Mouse (Mus musculus) megakaryocyte progenitor cell, adult 5-6 weeks (primary cell): ENCODE results near the gene Acads. TPM values are rescaled to one million over a fixed set of nuclear protein-coding genes. Genes with fewer than 3 reads are reported as not detected.
"Not testable (repeated sequence)": the region's sequence is repeated elsewhere in the genome, so short reads cannot be mapped to it uniquely, and the experiment has no call there.

Experiments
- ATAC-seq: replicated peaks from 2 replicates; pipeline ENCODE4 v1.8.0; 2016; ENCODE audit warnings: mild to moderate bottlenecking, moderate TSS enrichment, inconsistent platforms; ENCODE audit not compliant: poor library complexity
- total RNA-seq, 2 experiments: library from RNA; stranded (forward) in 1 of 2; stranded (reverse) in 1 of 2; fragments of 157-497, 149-512 nt in 1 of 2; fragments of 200-1000 nt in 1 of 2; gene quantifications; 2 replicates each; pipeline versions ENCODE4 v1.2.3 to v1.2.4; 2015 to 2017

The Acads gene
- total RNA-seq, 2 experiments from 2014 or later: 22.3 to 28.8 TPM

DNA sequence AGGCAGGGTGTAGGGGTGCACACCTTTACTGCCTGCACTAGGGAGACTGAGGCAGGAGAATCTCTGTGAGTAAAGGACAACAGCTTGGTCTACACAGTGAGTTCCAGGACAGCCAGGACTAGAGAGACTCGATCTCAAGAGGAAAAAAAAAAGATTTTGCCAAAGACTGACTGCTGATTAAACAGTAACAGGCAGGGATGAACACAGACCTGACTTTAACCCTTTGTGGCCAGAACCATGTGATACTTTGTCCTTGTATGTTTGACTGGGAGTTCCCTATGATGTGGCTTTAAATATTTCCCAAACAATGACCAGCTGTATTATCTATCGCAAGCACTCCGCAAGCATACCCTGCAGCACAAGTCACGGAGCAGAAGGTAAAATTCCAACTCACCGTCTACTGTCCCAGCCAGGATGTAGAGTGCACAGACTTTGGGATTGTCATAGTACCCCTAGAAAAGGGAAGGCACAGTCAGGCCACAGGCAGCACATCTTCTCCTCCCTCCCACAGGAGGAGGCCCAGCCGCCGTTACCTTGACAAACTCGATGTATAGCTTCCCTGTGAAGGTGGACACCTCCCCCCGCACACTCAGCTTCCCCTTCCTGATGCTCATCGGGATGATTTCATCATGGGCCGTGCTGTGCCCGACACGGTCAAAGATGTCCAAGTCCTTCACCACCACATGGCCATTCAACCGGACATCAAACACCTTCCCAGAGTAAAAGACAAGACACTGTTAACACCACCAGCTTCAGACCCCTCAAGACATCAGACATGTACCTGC is 30.7 kb upstream of the Acads start:
- ATAC-seq: peak; percentile 34; the same call in 1 of the 2 replicates

DNA sequence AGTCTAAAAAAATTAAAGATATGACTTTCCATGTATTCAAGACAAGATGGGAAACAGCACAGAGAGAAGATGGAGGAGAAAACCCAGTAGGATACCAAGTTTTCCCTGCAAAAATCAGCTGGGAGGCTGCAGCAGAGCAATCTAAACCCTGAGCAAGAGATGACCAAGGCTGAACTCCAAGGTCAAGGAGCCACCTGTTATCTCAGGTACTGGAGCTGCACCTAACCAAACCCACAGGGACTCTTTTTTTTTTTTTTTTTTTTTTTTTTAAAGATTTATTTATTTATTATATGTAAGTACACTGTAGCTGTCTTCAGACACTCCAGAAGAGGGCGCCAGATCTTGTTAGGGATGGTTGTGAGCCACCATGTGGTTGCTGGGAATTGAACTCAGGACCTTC is 29.7 kb upstream of the Acads start:
- ATAC-seq: not testable (repeated sequence)

DNA sequence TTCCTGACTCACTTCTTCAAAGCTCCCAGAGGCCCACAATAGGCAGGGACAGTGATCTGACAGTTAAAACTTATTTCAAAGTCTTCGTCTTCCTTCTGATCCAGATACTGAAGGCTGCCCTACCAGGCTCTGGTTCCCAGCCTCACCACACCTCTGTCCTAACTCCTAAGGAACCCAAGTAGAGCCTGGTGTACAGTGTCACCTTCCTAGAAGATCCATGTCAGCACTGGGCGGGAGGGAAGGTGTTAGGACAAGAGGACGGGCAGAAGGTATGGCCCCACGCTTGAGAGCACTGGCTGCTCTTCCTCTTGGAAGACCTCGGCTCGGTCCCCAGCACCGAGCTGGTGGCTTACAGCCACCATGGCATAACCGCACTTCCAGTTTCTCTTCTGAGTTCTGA is 29.2 kb upstream of the Acads start:
- no peak for ATAC-seq

DNA sequence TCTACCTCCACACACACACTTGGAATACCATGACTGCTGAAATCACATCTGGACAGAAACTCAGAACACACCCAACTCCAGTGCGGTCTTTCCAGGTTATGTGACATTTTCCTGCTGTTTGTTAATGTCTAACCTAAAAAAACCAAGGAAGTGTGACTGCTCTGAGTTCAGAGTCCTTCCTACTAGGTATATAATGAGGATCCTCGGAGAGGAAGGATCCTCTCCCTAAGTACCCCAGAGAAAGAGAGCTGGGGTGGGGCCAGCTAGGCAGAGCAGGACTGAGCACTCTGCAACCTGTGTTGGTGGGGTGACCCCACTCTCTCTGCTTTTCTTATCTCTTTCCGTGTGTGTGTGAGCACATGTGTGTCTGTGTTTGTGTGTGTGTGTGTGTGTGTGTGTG is 28.2 kb upstream of the Acads start:
- no peak for ATAC-seq

DNA sequence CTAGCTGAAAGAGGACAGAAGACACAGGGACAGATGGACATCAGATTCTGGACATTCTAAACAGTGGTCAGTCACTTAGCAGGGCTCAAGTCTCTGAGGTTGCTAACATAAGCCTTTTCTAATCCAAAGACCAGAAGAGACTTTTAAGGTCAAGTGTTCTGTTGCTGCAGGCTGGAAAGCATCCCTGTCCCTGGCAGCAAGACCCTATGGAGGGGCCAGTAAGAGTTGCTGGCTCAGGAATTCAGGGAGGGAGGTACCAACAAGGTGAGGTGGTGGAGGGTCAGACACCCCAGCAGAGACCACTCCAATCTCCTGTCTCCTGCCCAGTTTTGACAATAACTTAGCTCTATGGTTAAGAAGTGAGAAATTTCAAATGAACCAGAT is 27.6 kb upstream of the Acads start:
- ATAC-seq: no peak

DNA sequence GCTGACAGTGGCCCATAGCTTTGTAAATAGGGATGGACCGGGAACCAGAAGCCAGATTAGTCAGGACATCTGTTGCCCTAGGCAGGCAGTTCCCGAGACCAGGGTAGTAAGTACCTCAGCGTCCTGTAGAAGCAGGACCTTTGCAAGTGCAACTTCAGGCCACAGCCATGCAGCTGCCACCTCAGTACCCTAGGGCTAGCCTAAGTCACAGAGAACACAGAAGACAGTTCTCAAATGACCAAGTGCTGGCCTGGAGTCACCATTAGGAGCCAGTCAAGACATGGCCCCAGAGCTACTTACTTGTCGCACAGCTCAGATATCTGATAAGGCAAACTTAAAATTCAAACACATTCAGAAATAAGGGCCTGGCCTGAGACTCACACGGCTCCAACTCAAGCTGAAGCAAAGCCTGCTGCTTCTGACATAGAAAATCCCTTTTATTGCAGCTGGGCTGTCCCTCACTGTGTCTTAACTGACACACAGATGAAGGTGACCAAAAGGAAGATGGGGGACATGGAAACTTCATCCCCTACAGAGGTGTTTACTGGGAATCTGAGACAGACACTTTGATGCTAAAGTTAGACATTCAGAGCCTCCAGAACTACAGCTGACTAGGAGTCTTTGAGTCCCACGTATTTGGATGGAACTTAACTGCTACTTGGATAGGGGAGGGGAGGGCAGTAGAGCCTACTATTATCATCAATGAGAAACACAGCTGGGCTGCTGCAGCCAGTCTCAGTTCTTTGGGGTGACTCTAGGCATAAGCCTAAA is 27.0 kb upstream of the Acads start:
- no peak for ATAC-seq

DNA sequence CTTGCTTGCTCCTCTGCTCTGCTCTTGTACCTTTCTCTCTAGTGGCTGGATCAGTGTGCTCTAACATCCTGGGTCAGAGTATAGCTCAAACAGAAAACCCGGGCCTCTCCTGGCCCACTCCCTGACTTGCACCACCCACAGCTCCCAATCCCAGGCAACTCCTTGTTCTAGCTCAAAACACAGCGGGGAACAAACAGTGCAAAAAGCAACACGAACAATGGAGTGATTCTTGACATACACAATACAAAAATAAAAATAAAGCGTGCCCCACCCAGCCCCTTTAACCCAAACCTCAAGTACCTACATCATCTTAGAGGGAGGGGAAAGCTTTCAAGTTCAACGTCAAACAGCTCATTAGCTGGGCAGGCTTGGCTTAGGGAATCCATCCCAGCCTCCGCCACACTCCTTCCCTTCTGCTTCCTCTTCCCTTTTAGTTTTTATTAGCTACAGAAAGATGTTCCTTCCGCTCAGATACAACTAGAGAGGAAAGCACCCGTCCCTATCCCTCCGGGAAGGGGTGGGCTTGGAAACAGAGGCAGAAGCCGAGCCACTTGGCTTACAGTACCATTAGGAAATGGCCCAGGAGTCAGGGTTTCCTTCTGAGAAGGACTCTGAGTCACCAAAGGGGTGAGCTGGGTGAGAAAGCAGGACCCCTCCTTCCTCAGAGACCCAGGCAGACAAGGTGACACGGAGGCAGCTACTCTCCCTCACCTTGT is 26.3 kb upstream of the Acads start:
- no peak for ATAC-seq

DNA sequence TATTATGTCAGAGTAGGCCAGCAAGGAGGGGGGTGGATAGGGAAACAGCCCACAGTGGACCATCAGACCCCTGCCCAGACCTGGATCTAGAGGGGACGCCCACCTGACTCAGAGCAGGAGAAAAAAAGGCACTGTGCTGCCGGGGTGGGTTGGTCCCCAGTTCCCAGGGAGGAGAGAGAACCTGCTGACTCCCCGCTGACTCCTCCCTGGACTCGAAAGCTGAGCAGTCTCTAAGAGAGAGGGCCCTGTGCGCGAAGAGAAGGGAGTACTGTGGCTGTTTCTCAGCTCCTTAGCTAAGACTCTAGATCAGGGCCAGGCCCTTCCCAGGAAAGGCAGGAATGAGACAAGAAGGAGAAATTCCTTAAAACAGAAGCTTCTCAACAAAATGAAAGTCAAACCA is 25.3 kb upstream of the Acads start:
- no peak for ATAC-seq

DNA sequence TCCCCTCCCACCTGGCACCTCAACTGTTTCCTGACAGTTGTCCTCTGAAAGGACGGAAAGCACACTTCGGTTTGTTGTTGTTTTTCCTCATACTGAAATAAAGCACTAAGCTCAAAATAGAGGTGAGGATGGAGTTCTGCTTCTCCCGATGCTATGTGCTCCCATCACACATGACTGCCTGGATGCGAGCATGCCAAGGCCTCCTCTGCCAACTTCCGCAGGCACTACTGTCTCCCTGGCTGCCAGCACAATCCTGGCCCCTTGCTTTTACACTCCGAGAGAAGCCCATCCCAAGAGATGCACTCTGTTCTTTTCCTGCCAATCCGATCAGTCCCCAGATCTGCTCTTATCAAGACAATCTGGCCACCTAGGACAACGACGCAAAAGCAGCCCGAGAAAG is 24.4 kb upstream of the Acads start:
- ATAC-seq: no peak

DNA sequence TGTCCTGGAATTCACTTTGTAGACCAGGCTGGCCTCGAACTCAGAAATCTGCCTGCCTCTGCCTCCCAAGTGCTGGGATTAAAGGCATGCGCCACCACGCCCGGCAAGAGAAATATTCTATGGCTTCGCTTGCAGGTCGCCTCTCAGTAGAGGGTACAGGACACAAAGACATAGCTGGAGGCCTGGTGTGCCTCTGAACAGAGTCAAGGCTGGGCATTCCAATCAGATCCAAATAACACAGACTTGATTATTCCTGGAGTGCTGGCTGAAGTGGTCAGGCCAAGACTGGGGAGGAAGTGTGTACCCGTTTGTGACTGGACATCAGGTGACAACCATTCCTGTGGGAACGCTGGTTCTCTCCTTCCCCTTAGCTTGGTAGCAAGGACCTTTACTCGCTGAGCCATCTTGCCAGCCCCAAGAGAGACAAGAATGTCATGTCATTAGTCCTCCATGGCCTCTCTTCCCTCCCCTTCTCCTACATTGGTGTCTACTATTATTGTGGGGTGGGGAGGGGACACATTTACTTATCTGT is 23.1 kb upstream of the Acads start:
- no peak for ATAC-seq

DNA sequence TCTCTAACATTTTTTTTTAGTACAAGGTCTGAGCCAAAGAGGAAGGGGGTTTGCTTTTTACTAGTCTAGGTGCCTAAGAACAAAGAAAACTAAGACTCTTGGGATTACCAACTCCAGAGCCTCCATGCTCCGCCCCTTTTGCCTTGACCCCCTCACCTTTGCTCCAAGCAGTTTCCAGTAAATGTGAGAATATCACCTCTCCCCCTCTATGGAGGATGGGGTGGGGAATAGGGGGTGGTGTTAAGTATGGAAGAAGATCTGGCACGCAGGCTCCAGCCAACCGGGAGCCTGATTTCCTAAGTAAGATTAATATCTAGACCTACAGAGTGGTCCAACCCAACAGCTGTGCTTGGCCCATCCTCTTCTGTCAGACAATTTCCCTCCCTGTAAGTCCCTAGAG is 21.6 kb upstream of the Acads start:
- ATAC-seq: no peak

DNA sequence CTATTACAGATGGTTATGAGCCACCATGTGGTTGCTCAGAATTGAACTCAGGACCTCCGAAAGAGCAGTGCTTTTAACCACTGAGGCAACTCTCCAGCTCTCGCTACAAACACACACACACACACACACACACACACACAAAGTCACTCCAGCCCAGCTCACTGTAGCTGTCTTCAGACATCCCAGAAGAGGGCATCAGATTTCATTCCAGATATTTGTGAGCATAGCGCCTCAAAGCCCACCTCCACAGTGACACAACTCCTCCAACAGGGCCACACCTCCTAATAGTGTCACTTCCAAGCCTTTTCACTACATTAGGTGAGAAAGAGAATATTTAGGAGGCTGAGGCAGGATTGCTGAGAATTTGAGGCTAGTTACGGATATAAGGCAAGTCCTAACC is 20.0 kb upstream of the Acads start:
- no peak for ATAC-seq

DNA sequence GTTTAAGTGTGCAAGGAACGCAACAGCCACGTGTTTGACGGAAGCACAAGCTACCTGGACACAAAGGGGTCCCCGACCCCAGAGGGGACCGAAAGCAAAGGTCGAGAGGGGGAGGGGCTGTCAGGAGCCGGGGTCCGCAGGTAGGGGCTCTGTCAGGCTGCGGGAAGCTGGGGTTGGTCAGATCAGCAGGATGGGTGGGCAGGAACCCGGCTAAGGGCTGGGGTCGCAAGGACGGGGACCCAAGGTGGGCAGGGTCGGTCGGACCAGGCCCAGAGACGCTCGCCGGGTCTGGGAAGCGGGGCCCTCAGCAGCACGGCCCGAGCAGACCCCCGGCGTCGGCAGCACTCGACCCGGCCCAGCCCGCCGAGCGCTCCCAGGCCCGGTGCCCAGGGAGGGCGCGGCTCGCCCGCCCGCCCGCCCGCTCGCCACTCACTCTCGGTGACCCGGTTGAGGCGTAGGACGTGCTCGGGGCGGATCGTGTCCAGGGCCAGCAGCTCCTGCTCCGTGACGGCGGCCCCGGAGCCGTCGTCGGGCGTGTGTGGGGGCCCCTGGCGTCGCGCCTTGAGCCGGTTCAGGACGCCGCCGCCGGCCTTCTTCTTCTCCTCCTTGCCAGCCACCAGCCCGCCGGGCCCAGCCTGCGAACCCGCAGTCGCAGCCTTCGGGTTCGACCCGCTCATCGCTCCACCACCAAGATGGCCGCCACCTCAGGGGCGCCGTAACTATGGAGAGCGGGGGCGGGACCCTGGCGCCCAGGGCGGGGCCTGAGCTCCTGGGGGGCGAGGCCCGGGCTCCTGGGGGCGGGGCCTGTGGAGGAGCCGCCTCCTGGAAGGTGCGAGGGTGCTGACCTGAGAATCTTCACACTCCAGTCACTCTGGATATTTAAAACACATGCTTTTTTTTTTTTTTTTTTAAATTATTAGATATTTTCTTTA is 15.4 kb upstream of the Acads start, which contains the start of gene Unc119b:
Gene Unc119b (minus strand): TSS at position 742 of the 932 bp plus-strand sequence.
- ATAC-seq: peak; percentile 99

DNA sequence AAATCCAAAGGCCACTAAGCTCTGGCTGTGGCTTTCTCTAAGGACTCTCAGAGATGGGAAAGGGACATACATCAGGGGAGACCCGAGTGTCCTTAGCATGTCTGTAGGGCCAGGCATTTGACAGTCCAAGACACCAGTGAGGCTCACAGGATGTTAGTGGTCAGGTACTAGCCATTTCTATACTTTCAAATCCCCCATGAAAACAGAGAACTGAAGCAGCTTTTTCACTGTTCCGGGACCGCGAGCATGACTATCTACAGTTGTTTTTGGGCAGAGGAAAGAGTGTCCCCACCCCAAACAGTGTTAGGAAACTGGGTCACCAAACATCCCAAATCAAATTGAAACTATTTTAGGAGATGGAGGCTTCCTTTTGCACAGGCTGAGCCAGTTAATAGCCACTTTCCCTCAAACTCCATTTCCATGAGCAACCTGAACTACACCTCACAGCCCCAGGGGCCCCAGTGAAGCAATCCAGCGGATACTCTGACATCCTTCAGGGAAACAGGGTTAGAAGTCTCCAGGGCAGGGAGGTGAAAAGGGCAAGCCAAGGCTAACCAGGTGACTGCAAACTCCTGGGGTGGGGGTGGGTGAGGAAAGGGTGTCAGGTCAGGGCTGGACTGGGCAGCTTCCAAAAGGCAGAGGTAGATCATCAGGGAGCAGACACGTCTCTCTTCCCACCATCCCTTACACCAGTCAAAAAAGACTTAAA is 14.4 kb upstream of the Acads start:
- ATAC-seq: no peak

DNA sequence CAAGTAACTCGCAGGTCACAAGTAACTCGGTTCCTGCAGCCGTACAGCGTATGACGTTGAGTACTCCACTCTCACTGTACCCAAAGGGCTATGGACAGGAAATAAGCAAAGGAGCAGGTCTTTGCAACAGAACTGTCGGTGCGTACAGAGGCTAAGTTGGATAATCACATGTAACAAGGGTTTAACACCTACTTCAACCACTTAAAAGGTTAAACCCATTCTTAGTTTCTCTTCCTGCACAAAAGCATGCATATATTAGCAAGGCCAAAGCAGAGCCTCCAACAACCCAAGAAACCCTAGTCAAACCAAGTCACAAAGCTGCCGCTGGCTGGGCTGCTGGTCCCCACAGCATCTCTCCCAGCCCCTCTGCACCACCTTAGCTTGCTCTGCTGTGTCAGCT is 13.3 kb upstream of the Acads start:
- ATAC-seq: no peak

DNA sequence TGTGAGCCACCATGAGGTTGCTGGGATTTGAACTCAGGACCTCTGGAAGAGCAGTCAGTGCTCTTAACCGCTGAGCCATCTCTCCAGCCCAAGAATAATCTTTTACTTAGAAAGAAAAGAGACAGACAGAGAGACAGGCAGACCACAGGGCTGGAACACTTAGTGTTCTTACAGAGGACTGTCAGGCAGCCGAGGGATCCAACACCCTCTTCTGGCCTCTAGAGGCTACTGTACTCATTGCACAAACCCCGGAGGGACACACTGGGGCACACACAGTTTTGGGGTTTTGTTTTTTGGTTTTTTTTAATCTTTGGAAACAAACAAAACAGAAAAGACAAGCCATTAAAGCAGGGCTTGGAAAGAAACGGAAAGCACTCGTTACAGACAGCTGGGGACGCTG is 10.2 kb upstream of the Acads start:
- ATAC-seq: no peak

DNA sequence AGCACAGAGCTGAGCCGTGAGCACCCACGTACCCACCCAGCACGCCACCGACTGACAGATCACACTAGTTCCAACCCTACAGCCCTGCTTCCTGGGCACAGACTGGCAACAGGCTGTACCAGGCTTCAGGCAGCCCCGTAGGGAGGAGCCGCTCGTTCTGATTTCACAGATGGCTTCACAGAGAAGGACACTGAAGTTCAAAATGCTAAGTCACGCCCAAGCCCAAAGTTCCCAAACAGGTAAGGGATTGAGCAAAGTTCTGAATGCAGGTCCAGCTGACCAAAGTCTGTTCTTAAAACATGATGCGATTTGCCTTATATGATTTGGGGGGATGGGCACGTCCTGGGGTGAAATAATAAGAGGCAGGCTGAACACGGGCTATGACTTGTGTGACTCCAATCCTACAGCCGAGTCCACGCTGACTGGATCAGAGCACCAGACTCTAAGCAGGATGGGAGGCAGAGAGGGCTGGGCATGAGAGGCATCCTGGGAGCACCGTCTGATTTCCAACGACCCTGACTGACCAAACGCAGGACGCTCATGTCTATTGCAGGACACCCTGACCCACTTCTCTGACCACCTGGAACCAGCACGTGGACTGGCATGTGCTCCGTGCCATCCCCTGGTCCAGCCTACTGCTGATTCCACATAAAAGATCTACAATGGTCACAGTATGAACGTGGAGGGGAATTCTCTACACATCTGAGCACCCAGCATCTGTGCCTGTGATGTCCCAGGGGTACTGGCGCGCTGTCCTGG is 8.5 kb upstream of the Acads start:
- no peak for ATAC-seq

DNA sequence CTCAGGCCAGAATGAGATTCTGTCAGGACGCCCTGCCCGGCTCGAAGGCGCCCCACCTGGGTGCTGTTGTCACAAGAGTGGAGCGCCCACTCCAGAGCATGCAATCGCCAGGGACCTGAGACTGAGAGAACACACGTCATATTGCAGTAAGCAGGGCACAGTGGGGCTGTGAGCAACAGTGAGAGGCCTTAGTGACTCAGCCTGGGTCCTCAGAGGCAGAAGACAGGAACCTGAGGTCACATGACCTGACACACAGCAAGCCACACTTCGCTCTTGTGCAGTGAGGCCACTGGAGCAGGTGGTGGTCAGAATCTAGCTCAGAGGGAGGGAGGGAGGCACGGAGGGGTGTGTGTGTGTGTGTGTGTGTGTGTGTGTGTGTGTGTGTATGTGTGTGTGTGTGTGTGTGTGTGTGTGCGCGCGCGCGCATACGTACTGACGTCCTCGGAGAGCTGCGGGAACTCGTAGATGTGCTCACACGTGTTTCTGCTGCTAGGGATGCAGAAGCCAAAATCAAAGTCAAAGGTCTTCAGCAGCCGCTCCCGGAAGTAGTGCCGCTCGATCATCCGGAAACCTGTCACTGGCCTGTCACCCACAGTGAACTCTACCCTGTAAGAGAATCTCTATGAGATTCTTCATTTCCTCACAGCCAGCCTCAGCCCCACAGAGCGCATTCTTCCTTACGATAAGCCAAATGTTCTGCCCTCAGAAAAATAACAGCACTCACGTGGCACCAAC is 7.6 kb upstream of the Acads start:
- ATAC-seq: peak; percentile 29; the same call in 1 of the 2 replicates
